Mouse (Mus musculus) layer of hippocampus, adult 9-11 months (tissue): ENCODE measurements around the gene Plekhg5.
"Not testable (repeated sequence)": the region's sequence is repeated elsewhere in the genome, so short reads cannot be mapped to it uniquely, and the experiment has no call there.

Experiments
- DNase-seq: peaks from one replicate; pipeline ENCODE4 v3.0.0; 2022

The Plekhg5 gene

DNA sequence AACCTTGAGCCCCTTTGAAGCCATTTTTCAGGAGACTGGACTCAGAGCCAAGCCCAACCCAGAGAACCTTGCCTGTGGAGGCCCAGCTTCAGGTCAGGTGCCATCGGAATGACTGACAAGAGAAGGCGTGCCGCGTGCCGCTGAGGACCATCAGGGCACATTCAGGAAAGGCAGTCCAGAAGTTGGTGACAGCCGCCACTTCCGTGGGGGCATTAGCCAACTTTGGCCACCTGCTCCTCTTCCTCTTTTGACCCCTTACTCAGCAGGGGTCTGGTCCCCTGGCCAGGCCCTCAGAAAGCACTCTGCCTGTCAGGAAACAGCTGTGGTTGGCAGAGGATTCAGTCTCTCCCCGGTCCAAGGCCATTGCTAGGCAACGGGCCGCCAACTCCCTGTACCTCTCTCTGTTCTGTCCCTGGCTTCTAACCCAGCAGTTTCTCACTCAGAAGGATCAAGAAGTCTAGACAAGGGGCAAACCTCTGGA lies at the start of gene Plekhg5:
Gene Plekhg5, plus strand, starts transcription at position 378 of the 481 bp plus-strand sequence.
- peak; percentile 42 for DNase-seq

DNA sequence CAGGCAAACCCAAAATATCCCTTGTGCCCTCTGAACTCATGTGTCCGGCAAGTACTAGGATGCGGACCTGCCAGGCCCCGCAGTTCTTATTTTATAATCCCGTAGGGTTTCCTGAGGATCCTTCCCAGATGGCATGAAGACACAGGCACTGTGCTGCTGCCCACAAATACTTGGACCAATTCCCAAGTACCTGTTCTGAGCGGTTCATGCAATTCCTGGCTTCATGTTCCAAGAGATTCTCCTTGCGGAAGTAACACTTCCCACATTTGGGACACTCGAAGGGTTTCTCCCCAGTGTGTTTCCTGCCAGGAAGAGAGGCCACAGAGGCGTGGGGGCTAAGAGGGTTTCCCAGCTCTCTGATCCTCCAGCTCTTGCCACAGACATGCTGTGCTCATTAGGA lies 49.8 kb upstream of the Plekhg5 start:
- no peak for DNase-seq

DNA sequence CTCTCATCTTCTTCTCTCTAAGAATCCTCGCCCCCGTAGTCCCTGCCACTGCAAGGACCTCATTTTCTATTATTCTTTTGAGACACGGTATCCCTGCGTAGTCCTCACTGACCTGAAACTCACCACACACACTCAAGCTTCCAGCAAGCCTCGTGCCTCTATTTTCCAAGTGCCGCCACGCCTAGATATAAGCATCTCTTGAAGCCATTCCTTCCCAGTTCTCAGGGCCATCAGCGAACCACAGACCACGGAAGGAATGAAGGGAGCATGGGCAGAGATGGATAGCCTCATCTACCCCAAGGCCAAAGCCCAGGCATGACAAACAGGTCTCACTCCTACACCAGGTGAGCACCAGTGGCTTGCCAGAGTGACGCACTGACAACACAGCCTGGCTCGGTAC lies 47.8 kb upstream of the Plekhg5 start:
- no peak for DNase-seq

DNA sequence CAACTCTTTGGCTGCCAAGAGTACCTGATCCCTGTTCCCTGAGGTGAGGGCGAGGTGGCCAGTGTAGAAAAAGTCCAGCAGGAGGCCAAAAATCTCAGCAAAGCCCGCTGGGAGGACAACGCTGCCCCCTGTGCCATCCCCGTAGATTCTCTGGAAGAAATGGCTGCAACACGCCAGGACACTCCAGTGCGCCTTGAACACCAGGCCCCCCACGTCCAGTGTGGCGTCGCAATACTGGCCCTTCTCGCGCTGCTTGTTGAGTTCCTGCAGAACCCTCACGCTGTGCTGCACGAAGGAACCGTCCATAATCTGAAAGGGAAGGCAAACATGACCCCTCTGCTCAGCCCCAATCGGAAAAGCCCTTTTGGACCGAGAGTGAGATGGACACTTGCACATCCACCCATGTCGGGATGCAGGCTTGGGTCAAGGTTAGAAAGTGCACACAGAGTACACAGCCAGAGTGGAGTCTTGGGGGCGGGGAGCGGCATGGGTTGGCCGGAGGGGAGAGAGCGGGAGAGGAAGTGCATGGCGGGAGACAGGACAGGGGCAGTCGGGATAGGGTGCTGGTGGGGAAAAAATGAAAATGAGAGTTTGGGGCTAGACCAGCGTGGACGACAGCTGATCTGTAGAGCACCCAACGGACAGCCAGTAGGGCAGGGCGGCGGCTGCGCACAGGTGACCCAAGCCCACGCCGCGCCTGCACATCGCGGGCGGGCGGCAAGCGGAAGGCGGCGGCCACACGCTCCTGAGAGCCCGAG lies 45.4 kb upstream of the Plekhg5 start:
- no peak for DNase-seq

DNA sequence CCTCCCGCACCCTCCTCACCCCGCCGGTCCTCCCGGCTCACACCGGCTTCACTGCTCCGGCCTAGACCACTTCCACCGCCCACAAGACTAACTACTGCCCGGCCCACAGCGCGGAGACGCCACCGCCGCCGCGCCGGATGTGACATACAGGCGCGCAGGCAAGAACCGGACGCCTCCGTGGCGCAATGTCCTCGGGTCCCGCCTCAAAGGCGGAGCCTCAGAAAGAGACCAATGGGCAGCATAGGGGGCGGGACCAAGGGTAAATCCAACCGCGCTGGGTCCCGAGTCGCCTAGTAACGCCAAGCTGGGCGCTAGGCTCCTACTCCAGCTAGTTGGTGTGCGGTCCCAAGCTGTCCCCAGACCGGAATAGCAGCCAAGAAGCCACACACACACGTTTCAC lies 44.8 kb upstream of the Plekhg5 start, which contains the start of gene Zbtb48:
Gene Zbtb48, minus strand, starts transcription at position 148 of the 400 bp plus-strand sequence.
- DNase-seq: peak; percentile 98

DNA sequence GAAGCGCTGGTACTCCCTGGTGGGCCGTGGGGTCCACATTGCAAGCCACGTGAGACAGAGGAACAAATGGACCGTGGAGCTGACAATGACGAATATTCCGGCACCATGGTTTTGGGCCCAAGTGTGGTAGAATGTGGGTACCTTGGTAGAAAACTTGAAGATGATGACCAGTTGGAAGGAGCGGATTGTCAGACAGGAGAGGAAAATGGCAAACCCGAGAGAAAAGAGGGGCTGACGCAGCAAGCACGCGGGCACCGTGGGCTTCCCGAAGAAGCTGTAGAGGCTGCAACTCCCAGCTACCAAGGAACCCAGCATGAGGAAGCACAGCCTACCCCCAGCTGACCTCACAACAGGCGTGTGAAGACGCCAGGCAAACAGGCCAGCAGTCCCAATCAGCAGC lies 43.8 kb upstream of the Plekhg5 start:
- no peak for DNase-seq

DNA sequence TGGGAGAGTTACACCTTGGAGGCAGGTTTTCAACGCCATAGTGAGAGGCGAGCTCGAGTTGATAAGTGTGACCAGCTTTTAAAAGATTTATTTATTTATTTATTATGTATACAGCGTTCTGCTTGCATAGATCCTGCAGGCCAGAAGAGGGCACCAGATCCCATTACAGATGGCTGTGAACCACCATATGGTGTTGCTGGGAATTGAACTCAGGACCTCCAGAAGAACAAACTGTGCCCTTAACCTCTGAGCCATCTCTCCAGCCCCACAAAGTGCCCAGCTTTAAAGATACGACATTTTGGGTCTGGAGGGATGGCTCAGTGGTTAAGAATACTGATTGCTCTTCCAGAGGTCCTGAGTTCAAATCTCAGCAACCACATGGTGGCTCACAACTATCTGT lies 43.2 kb upstream of the Plekhg5 start:
- DNase-seq: no peak

DNA sequence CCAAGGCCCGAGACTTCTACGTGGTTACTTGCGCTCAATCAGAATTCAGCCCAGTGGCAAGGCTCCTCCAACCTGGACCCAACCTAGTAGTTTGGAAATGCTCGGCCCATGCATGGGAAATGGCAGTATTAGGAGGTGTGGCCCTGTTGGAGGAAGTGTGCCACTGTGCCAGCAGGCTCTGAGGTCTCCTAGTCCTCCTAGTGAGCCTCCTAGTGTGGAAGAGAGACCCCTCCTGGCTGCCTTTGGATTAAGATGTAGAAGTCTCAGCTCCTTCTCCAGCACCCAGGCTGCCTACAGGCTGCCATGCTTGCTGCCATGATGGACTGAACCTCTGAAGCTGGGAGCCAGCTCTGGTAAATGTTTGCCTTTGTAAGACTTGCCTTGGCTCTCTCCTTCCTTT lies 42.3 kb upstream of the Plekhg5 start:
- peak; percentile 16 for DNase-seq

DNA sequence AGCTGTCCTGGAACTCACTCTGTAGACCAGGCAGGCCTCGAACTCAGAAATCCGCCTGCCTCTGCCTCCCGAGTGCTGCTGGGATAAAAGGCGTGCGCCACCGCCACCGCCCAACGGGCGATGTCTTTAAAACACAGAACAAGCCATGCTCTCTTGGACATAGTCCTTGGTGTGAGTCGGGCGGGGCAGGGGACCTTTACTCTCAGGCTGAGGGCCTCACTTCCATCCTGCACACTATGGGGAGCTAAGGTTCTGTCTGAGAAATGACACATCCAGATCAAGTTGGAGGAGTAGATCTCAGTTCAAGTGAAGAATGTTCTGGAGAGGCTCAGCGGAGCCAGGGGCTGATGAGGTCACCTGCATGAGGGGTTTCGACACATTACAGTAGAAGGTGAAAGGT lies 39.4 kb upstream of the Plekhg5 start:
- DNase-seq: no peak

DNA sequence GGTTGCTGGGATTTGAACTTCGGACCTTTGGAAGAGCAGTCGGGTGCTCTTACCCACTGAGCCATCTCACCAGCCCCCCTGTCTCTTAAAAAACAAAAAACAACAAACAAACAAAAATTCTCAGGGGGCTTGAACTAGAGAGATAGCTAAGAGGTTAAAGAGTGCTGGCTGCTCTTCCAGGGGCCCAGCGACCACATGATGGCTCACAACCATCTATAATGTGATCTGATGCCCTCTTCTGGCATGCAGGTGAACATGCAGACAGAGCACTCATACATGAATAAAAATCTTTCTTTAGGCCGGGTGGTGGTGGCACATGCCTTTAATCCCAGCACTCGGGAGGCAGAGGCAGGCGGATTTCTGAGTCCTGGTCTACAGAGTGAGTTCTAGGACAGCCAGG lies 35.8 kb upstream of the Plekhg5 start:
- DNase-seq: not testable (repeated sequence)

DNA sequence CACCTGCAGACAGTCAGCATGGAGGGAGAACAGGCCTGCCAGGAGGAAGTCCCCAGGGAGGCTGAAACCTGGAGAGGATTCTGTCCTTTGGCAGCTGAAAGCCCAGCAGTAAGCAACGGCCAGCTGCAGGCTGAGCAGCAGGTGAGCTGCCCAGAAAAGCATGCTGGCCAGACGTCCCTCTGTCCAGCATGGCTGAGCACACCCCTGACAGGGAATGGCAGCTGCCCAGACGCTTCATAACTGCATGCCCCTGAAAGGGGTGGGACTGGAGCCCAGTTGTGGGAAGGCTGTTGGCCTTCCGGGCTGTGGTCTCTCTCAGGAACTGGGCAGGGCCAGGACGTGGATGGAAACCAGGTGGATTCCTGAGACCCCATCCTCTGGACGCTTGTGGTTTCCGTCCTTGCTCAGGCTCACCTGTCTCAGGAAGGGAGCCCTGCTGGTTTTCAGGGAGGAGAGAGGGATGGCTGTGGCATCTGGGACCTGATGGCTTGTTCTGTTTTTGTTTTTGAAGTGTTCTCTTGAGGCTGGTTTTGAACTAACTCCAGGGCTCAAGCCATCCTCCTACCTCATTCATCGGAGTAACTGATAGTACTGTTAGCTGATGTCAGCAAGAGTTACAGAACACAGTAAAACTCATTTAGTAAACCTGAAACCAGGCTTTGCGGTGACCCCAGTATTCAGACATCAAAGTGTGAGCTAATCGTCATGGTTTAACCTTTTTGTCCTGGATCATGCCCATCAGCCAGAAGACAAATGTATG lies 33.9 kb upstream of the Plekhg5 start, which contains the start of gene Tas1r1:
Gene Tas1r1, minus strand, starts transcription at position 344 of the 760 bp plus-strand sequence.
- no peak for DNase-seq

DNA sequence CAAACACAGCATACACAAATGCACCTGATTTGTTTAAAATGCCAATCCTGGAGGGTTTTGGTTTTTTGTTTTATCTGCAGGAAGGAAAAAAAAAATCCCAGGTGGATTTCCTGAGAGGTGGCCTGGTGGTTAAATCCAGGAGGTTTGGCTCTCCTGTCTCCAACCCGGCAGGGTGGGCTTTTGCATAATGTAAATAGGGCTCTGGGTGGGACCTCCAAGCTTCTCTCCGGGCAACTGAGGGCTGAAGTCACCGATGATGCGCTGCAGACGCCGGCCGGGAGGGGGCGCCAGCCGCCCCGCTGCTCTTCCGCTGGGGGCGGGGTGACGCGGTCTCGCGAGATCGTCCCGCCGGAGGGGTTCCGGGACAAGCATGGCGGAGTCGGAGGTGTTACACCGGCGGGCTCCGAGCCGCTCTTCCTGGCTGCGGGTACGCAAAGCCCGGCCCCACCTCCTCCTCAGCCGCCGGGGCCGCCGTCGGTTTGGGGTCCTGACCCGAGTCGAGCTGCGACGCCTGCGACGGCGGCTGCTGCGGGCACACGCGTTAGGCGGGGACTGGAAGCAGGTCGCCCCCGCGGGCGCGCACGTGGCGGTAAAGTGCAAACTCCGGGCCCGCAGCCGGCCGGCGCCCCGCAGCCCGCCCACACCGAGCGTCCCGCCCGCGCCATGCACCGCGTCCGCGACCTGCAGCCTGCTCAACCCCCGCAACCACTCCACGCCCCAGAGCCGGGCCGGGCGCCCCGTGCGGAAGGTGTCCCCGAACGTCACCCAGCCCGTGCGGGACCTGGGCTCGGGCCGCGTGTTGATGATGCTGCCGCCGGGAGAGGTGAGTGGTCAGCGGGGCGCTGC lies 33.1 kb upstream of the Plekhg5 start, which contains the start of gene Nol9:
Gene Nol9, plus strand, starts transcription at position 337 of the 846 bp plus-strand sequence.
- peak; percentile 88 for DNase-seq

DNA sequence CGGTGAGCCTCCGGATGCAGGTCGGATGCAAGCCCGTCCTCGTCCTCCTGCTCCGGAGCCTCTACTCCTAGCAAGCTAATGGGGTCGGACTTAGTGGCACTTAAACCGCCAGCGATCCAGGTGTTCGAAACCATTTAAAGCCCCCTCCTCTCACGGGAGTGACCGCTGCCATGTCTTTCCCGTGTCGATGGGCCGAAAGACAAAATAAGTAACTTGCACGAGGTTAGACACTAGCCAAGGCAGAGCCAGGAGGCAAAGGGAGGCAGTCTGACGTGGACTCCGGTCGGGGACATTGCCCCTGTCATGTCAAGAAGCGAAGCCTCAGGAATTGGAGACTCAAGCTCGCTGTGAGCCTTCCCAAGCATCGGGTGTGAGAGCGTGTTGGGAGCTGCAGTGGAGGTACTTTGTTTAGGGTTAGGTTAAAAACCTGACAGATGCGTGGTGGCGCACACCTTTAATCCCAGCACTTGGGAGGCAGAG lies 32.4 kb upstream of the Plekhg5 start:
- no peak for DNase-seq

DNA sequence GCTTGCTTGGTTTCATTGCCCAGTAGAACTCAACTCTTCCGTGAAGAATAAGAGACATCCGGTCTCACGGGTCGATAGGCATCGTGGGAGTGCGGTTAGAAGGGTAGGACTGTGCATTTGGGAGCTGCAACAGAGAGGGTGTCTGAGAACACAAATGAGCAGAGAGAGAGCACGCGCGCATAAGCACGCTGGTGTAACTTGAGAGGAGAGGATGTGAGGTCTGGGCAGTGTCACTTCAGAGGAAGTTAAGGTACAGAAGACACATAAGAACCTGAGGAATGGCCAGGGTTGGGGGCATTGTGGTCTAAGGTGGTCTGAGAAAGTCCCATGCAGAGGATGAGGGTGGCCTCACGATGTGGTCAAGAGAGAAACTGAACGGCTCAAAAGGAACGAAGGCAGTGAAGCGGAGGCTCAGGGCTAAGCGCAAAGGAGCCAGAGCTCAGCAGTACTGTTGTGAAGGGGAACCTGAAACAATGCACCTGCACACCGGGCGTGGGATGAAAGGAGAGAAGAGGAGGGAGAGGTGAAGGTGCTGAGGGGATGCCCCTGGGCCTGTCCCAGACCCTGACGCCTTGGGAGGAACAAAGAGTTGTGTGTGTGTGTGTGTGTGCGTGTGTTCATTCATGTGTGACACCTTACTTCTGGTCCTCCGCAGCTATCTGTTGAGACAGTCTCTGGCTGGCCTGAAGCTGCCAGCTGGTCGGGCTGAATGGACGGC lies 30.2 kb upstream of the Plekhg5 start:
- no peak for DNase-seq

DNA sequence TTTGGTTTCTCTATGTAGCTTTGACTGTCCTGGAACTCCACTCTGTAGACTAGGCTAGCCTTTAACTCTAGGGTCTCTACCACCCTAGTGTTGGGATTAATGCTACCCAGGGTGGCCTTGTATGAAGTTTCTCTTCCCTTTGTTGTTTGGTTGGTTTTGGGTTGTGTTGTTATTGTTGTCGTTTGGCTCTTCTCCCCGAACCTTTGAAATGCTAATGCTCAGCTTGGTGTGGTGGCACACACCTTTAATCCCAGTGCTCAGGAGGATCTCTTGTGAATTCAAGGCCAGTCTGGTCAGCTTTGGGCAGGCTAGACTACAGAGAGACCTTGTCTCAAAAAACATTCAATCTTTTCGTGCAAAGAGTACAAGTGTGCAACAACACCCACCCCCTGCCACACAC lies 29.1 kb upstream of the Plekhg5 start:
- no peak for DNase-seq

DNA sequence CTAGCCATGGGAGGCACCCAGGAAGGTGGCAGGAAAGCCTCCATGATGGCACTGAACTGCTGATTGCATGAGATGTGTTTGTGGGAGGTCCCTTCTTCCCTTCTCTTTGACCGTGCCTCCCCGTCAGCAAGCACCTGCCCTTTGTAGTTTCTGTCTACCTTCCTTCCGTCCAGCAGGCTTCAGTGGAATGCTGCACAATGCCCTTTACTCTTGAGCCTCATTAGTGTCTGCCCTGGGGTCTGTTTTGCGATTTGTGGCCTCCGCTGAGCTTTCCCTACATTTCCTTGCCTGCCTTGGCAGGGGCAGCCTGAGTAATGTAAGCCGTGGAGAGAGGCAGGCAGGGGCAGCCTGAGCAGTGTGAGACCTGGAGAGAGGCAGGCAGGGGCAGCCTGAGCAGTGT lies 27.7 kb upstream of the Plekhg5 start:
- DNase-seq: no peak

DNA sequence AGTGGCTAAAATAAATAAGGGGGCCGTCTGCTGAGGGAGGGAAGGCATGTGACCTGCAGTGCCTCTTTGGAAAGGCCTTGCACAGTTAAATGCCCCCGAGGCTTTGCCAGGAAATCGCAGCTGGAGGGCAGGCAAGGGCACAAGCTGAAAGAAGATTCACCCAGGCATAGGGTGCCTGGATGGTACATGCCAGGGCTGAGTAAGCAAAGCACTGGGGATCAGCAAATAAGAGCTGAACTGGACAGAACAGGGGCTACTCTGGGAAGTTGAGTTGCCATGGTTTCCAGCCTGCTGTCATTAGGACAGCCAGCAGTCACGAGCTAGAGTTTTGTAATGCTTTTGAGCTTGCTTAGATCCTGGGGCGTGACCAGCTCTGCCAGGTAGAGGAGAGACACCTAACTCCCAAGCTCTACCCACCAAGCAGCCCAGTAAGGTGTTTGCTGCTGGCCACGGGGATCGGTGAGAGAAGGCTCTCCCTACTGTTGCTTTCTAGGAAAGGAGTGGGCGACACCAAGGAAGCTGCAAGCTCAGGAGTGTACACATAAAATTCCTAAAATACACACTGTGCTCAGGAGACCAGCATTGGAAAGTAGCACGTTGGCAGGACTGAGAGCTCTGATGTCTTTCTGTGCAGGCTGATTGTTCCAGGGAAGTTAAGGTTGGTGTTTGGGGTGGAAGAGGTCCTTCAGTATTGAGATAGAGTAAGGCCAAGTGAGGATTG lies 9.7 kb upstream of the Plekhg5 start:
- DNase-seq: no peak

DNA sequence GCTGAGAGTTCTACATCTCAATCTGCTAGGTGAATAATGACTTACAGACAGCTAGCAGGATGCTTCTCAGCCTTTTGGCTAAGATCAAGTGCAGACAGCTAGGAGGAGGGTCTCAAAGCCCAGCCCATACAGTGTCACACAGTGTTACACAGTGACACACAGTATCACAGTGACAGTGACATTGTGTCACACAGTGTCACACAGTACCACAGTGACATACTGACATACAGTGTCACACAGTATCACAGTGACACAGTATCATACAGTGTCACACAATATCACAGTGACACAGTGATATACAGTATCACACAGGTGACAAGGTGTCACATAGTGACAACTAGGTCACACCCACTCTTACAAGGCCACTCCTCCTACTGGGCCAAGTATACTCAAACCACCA lies 5.0 kb upstream of the Plekhg5 start:
- no peak for DNase-seq

DNA sequence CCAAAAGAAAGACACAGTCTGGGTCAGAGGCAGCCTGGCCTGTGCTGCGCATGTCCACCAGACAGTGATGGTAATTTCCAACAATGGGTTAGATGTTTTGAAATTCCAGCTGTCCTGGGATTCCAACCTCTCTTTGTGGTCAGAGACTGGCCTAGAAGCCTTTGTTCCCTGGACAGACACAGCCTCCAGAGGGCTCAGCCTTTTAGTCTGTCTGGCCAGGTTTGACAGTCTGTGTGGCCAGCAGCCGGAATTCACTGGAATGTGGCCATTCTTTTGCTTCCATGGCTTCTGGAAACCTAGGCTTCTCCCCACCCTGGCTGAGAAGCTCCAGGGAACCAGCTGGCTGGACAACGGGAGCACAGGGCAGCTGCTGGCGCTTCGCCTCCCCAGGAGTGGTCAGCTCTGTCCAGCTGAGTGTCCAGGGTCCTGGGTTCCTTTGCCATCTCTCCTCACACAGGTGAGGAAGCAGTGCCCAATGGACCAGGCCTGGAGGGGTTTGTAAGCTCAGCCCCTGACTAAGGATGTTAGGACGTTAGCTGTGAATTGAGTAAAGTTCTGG lies 4.1 kb upstream of the Plekhg5 start:
- DNase-seq: no peak

DNA sequence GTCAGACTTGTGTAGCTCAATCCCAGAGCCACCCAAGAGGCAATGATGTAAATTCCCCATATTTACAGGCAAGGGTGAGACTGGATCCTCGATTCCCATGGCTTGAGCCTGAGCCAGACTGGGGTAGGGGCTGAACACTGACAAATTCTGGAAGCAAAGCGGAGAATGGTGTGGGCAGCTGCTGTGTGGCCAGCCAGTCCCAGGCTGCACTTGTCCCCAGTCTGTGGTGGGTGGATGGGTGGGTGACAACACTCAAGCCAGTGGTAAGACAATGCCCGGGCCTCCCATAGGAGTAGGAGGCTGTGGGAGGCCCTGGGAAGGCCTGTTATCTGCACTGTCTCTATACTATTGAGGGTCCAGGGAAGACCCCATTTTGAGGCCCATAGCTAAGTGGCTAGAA lies 3.1 kb upstream of the Plekhg5 start:
- no peak for DNase-seq
